Mouse (Mus musculus): ENCODE measurements around the gene Rtbdn.

Gene Rtbdn

GRCm38 (mm10) chr8:84952612-84953255 lies 5.9 kb downstream of the Rtbdn start:
- CTCF ChIA-PET, result interaction anchor here (0.6 to 0.8 kb wide), 4 partner anchors 13 to 279 kb away, joined by 3 to 9 read pairs (median 6); partner anchors contain the start of gene Trmt1

GRCm38 (mm10) chr8:84956768-84957167 lies 10.0 kb downstream of the Rtbdn start:
- CTCF ChIA-PET, result interaction anchor here (1.2 kb wide), 1 partner anchor 12 kb away, joined by 6 read pairs; no protein-coding TSS in a partner anchor

- CTCF ChIA-PET, result no interaction called here
These were observed 13.0 kb downstream of the Rtbdn start for GRCm38 (mm10) chr8:84959811-84960210.

GRCm38 (mm10) chr8:84963952-84964351 lies 17.2 kb downstream of the Rtbdn start:
- CTCF ChIA-PET, result no interaction called here

GRCm38 (mm10) chr8:84965731-84966291 lies 19.0 kb downstream of the Rtbdn start:
- CTCF ChIA-PET, result no interaction called here

GRCm38 (mm10) chr8:84966603-84967002 lies 19.8 kb downstream of the Rtbdn start:
- CTCF ChIA-PET, result interaction anchor here (1.1 kb wide), 1 partner anchor 22 kb away, joined by 4 read pairs; no protein-coding TSS in a partner anchor

- CTCF ChIA-PET, result interaction anchor here (0.6 to 1.5 kb wide), 4 partner anchors 19 to 231 kb away, joined by 3 to 4 read pairs (median 4); partner anchors contain the start of gene Hook2
These were observed 20.9 kb downstream of the Rtbdn start for GRCm38 (mm10) chr8:84967532-84968304.

GRCm38 (mm10) chr8:84968650-84969049 lies 21.9 kb downstream of the Rtbdn start:
- CTCF ChIA-PET, result interaction anchor here (0.6 to 1.5 kb wide), 3 partner anchors 21 to 131 kb away, joined by 3 to 4 read pairs (median 4); partner anchors contain the start of gene Hook2

GRCm38 (mm10) chr8:84969241-84970134 lies 22.7 kb downstream of the Rtbdn start, which contains the start of the genes Gm49661, Prdx2 and Rnaseh2a:
TSS of gene Gm49661 (minus strand) at chr8:84969433.
TSS of gene Prdx2 (plus strand) at chr8:84969587.
TSS of gene Rnaseh2a (minus strand) at chr8:84969767.
- CTCF ChIA-PET, result interaction anchor here (0.7 to 1.5 kb wide), 2 partner anchors 21 to 47 kb away, joined by 3 to 4 read pairs; partner anchors contain the start of gene Hook2

- CTCF ChIA-PET, result no interaction called here
These were observed 23.5 kb downstream of the Rtbdn start for GRCm38 (mm10) chr8:84970135-84970790.

GRCm38 (mm10) chr8:84970913-84971312 lies 24.1 kb downstream of the Rtbdn start:
- CTCF ChIA-PET, result no interaction called here

- CTCF ChIA-PET, result interaction anchor here (8.1 kb wide), 1 partner anchor 15 kb away, joined by 113 read pairs; the partner anchor contains the start of gene Hook2
These were observed 26.3 kb downstream of the Rtbdn start for GRCm38 (mm10) chr8:84973079-84973478.

- CTCF ChIA-PET, result interaction anchor here (0.6 to 8.1 kb wide), 7 partner anchors 10 to 114 kb away, joined by 3 to 113 read pairs (median 4); partner anchors contain the start of genes Hook2 and Tnpo2
These were observed 27.2 kb downstream of the Rtbdn start for GRCm38 (mm10) chr8:84973803-84974542.

GRCm38 (mm10) chr8:84974543-84975142 lies 27.9 kb downstream of the Rtbdn start:
- CTCF ChIA-PET, result interaction anchor here (0.6 to 8.1 kb wide), 8 partner anchors 9 to 113 kb away, joined by 3 to 113 read pairs (median 4); partner anchors contain the start of genes Hook2 and Tnpo2

GRCm38 (mm10) chr8:84975434-84975833 lies 28.6 kb downstream of the Rtbdn start:
- CTCF ChIA-PET, result interaction anchor here (0.6 to 8.1 kb wide), 5 partner anchors 13 to 381 kb away, joined by 3 to 113 read pairs (median 4); partner anchors contain the start of gene Hook2

GRCm38 (mm10) chr8:84976031-84976762 lies 29.4 kb downstream of the Rtbdn start:
- CTCF ChIA-PET, result interaction anchor here (1.3 to 8.1 kb wide), 3 partner anchors 12 to 108 kb away, joined by 3 to 113 read pairs (median 19); partner anchors contain the start of gene Hook2

- CTCF ChIA-PET, result interaction anchor here (8.1 kb wide), 1 partner anchor 11 kb away, joined by 113 read pairs; the partner anchor contains the start of gene Hook2
These were observed 30.1 kb downstream of the Rtbdn start for GRCm38 (mm10) chr8:84976763-84977434.

All from spleen, embryonic (tissue).